Mouse (Mus musculus) midbrain, embryonic 13.5 days (tissue): ENCODE data around the gene Chmp5. TPM values are rescaled to one million over a fixed set of nuclear protein-coding genes. Genes with fewer than 3 reads are reported as not detected.

ENCODE experiments used
- ATAC-seq: fragments of 200-750 bp; cut with Nextera tagmentation; 2 replicates; pipeline ENCODE4 v1.8.0; 2017; ENCODE audit warnings: mild to moderate bottlenecking, moderate TSS enrichment, moderate library complexity
- H3K27ac ChIP-seq: fragments of 300-500 bp; sonication (generic); 2 replicates; pipeline ENCODE4 v1.5.1; 2015; ENCODE audit warnings: inconsistent platforms, mild to moderate bottlenecking, moderate library complexity
- H3K27me3 ChIP-seq: fragments of 300-500 bp; sonication (generic); 2 replicates; pipeline ENCODE4 v1.6.1; 2015; ENCODE audit warnings: mild to moderate bottlenecking, inconsistent platforms
- H3K36me3 ChIP-seq: fragments of 300-500 bp; sonication (generic); 2 replicates; pipeline ENCODE4 v1.6.1; 2015; ENCODE audit warnings: mild to moderate bottlenecking, inconsistent platforms
- H3K4me1 ChIP-seq: fragments of 300-500 bp; sonication (generic); replicated peaks from 2 replicates; pipeline ENCODE4 v1.6.1; 2015; ENCODE audit warnings: inconsistent platforms
- H3K4me2 ChIP-seq: fragments of 300-500 bp; sonication (generic); replicated peaks from 2 replicates; pipeline ENCODE4 v1.6.1; 2015; ENCODE audit warnings: moderate library complexity, mild to moderate bottlenecking, inconsistent platforms
- H3K4me3 ChIP-seq: fragments of 300-500 bp; sonication (generic); replicated peaks from 2 replicates; pipeline ENCODE4 v1.5.1; 2015; ENCODE audit warnings: mild to moderate bottlenecking, inconsistent platforms
- H3K9ac ChIP-seq: fragments of 300-500 bp; sonication (generic); replicated peaks from 2 replicates; pipeline ENCODE4 v1.6.1; 2015; ENCODE audit warnings: mild to moderate bottlenecking, inconsistent platforms
- H3K9me3 ChIP-seq: fragments of 300-500 bp; sonication (generic); 2 replicates; pipeline ENCODE4 v1.6.1; 2016; ENCODE audit warnings: mild to moderate bottlenecking, inconsistent platforms
- WGBS: fragments of 180-500 bp; shearing (Covaris S2); methylation state at CpG from one replicate; pipeline ENCODE4 v1.1.7; 2015; 5-methylcytosine and 5-hydroxymethylcytosine counted together
- microRNA-seq: library from miRNA; unstranded; fragments of <30 nt; microRNA quantifications from one replicate; pipeline ENCODE4, GENCODE M21; 2016
- polyA plus RNA-seq: library from polyadenylated mRNA; unstranded; fragments of >200 nt; fragmentation: Nextera tagmentation; extraction: Ambion mirVana; gene quantifications from 2 replicates; pipeline ENCODE4 v1.2.1, GENCODE M21; 2015

The Chmp5 gene
- polyA plus RNA-seq, 1 experiment from 2014 or later: 184 TPM

GRCm38 (mm10) chr4:40983686-40984085, 35.5 kb downstream of the Chmp5 start:
- Histone ChIP-seq H3K9ac (no peak overlapping the region), H3K4me1 (no peaks in the 10 kb centered on the region), H3K36me3 (peaks cover 76% of the 10 kb centered on the region), H3K4me3 (no peak overlapping the region), H3K27ac (no peak overlapping the region), H3K4me2 (no peak overlapping the region), H3K9me3 (no peaks in the 10 kb centered on the region), H3K27me3 (no peaks in the 10 kb centered on the region)
- ATAC-seq: no peak
- 92% methylated on average over 1 of the region's 1 CpGs for WGBS

GRCm38 (mm10) chr4:40989633-40990032, 41.4 kb downstream of the Chmp5 start:
- no peaks in the 10 kb centered on the region for H3K27me3 ChIP-seq
- ATAC-seq: no peak
- 83% methylated on average over 6 of the region's 6 CpGs for WGBS

GRCm38 (mm10) chr4:40996302-40996701, 48.1 kb downstream of the Chmp5 start:
- Histone ChIP-seq H3K27me3 (no peaks in the 10 kb centered on the region), H3K4me3 (no peak overlapping the region), H3K4me1 (no peaks in the 10 kb centered on the region), H3K9me3 (no peaks in the 10 kb centered on the region), H3K9ac (no peak overlapping the region), H3K27ac (no peak overlapping the region), H3K4me2 (no peak overlapping the region), H3K36me3 (peaks cover 91% of the 10 kb centered on the region)
- WGBS: 93% methylated on average over 6 of the region's 6 CpGs
- ATAC-seq: no peak

More at GRCm38 (mm10) chr4:40989633-40990032, 41.4 kb downstream of the Chmp5 start:
- Histone ChIP-seq H3K9me3 (no peaks in the 10 kb centered on the region), H3K27ac (no peak overlapping the region), H3K4me1 (no peaks in the 10 kb centered on the region), H3K4me3 (no peak overlapping the region), H3K36me3 (peaks cover 88% of the 10 kb centered on the region), H3K9ac (no peak overlapping the region), H3K4me2 (no peak overlapping the region)

GRCm38 (mm10) chr4:40997916-40998315, 49.7 kb downstream of the Chmp5 start:
- Histone ChIP-seq H3K4me1 (no peaks in the 10 kb centered on the region), H3K9me3 (no peaks in the 10 kb centered on the region), H3K4me3 (no peak overlapping the region), H3K36me3 (peaks cover 91% of the 10 kb centered on the region), H3K9ac (no peak overlapping the region), H3K4me2 (no peak overlapping the region), H3K27me3 (no peaks in the 10 kb centered on the region), H3K27ac (no peak overlapping the region)
- WGBS: 96% methylated on average over 4 of the region's 4 CpGs
- no peak for ATAC-seq

GRCm38 (mm10) chr4:41000271-41000670, 52.1 kb downstream of the Chmp5 start:
- H3K9ac ChIP-seq: no peak overlapping the region
- H3K4me3 ChIP-seq: no peak overlapping the region
- 79% methylated on average over 1 of the region's 1 CpGs for WGBS
- peaks cover 94% of the 10 kb centered on the region for H3K36me3 ChIP-seq
- H3K4me2 ChIP-seq: no peak overlapping the region
- H3K27ac ChIP-seq: no peak overlapping the region
- ATAC-seq: no peak
- H3K27me3 ChIP-seq: no peaks in the 10 kb centered on the region
- no peaks in the 10 kb centered on the region for H3K9me3 ChIP-seq
- H3K4me1 ChIP-seq: no peaks in the 10 kb centered on the region

GRCm38 (mm10) chr4:41000842-41001639, 52.8 kb downstream of the Chmp5 start:
- no peak overlapping the region for H3K9ac ChIP-seq

GRCm38 (mm10) chr4:41013351-41013750, 65.1 kb downstream of the Chmp5 start:
- WGBS: 90% methylated on average over 3 of the region's 3 CpGs
- no peaks in the 10 kb centered on the region for H3K27me3 ChIP-seq
- H3K9me3 ChIP-seq: no peaks in the 10 kb centered on the region
- H3K4me2 ChIP-seq: no peak overlapping the region
- H3K36me3 ChIP-seq: peaks cover 77% of the 10 kb centered on the region
- H3K4me1 ChIP-seq: no peaks in the 10 kb centered on the region
- no peak overlapping the region for H3K4me3 ChIP-seq
- H3K27ac ChIP-seq: no peak overlapping the region
- no peak for ATAC-seq
- no peak overlapping the region for H3K9ac ChIP-seq

More at GRCm38 (mm10) chr4:41000842-41001639, 52.8 kb downstream of the Chmp5 start:
- no peaks in the 10 kb centered on the region for H3K9me3 ChIP-seq
- H3K4me1 ChIP-seq: no peaks in the 10 kb centered on the region
- H3K36me3 ChIP-seq: peaks cover 89% of the 10 kb centered on the region
- ATAC-seq: no peak
- 88% methylated on average over 9 of the region's 9 CpGs for WGBS
- H3K27me3 ChIP-seq: no peaks in the 10 kb centered on the region
- H3K4me3 ChIP-seq: no peak overlapping the region
- no peak overlapping the region for H3K4me2 ChIP-seq
- no peak overlapping the region for H3K27ac ChIP-seq

Small RNAs within 50 kb of the gene (microRNA-seq; reads per million reads assigned to microRNA genes)
- 1.6 reads per million for gene Mir3094

Other genes starting within 250 kb of the Chmp5 start
- 56.9 and 59.5 TPM in 2 replicates for gene Aptx, start 245.2 kb upstream of the Chmp5 start, polyA plus RNA-seq
- gene Dnaja1, start 226.3 kb upstream of the Chmp5 start, polyA plus RNA-seq: 760 and 762 TPM in 2 replicates
- 144 and 149 TPM in 2 replicates for gene Smu1, start 190.5 kb upstream of the Chmp5 start, polyA plus RNA-seq
- 7.2 and 8.3 TPM in 2 replicates for gene B4galt1, start 94.4 kb upstream of the Chmp5 start, polyA plus RNA-seq
- not detected in 2 replicates for gene Spink4, start 28.4 kb upstream of the Chmp5 start, polyA plus RNA-seq
- 182 and 186 TPM in 2 replicates for gene Bag1, start 113 bp upstream of the Chmp5 start, polyA plus RNA-seq
- 107 and 109 TPM in 2 replicates for gene Nfx1, start 22.5 kb downstream of the Chmp5 start, polyA plus RNA-seq
- gene Aqp7, start 99.7 kb downstream of the Chmp5 start, polyA plus RNA-seq: 0.15 TPM in 1 of 2 replicates, not detected in the other
- 0.08 and 0.18 TPM in 2 replicates for gene Aqp3, start 149.8 kb downstream of the Chmp5 start, polyA plus RNA-seq
- 28.1 and 28.7 TPM in 2 replicates for gene Nol6, start 176.0 kb downstream of the Chmp5 start, polyA plus RNA-seq
- 76.5 and 87.8 TPM in 2 replicates for gene Ube2r2, start 187.3 kb downstream of the Chmp5 start, polyA plus RNA-seq